Mouse (Mus musculus): ENCODE data around the gene Proser1. TPM values are rescaled to one million over a fixed set of nuclear protein-coding genes. Genes with fewer than 3 reads are reported as not detected.

The Proser1 gene
- total RNA-seq, 2 experiments from 2014 or later, result 15.0 to 15.1 TPM

DNA sequence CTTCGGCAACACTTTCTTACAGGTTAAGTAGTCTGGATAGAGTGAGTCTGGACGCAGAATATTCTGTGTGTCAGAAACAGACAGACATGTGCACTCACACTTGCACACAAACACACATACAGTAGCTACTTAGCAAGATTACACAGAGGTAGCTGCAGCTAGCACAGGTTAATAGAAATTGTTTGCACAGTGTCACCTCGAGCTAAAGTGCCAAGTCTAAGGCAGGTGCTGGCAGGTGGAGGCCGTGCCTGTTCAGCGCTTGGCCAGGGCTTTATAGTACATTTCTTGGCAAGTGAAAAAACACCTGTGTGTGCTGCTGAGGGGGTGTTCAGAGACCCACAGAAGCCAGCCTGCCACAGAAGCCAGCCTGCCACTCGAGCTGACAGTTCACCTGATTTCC, 66.8 kb downstream of the Proser1 start:
- intact Hi-C loops (cut with DNase I), result no loop called here

More for the DNA sequence above, 66.8 kb downstream of the Proser1 start:
- no peak for DNase-seq

Other genes with a start within 250 kb of the Proser1 start
- gene Nhlrc3, start 334 bp upstream of the Proser1 start, total RNA-seq (2021), result 1 to 10 TPM; 7.6 to 7.9 TPM
- not detected for gene Stoml3, start 25.0 kb downstream of the Proser1 start, total RNA-seq (2021)
- 10 to 100 TPM; 16.8 to 22.9 TPM for gene Frem2, start 193.7 kb downstream of the Proser1 start, total RNA-seq (2021)